14 mouse cellular contexts compared by ENCODE assay signal in genomic region chr2:132507521-132507920, GRCm38 (mm10).
DNase-seq lines count a peak whose midpoint lies in the region; ATAC-seq and TF ChIP-seq lines count a peak whose summit lies in the region.
"Had no signal": no experiment of that assay in that cellular context is flagged by ENCODE, and none has a peak within 500 bp of the region (broad histone marks: within the 10 kb centered on the region; RNA-seq: fewer than 3 reads in every experiment).

No protein-coding gene starts in this region.

- H3K4me2 ChIP-seq in embryonic facial prominence, embryonic 13.5 days = peak overlapping the region; percentile 40
- H3K4me2 ChIP-seq: hindbrain, embryonic 15.5 days; limb, embryonic 15.5 days; midbrain, embryonic 12.5 days had no signal

- no peaks in the 10 kb centered on the region for H3K9me3 ChIP-seq in embryonic facial prominence, embryonic 13.5 days
- H3K9me3 ChIP-seq: hindbrain, embryonic 15.5 days; limb, embryonic 15.5 days; midbrain, embryonic 12.5 days had no signal

- no peaks in the 10 kb centered on the region for H3K36me3 ChIP-seq in embryonic facial prominence, embryonic 13.5 days
- H3K36me3 ChIP-seq: hindbrain, embryonic 15.5 days; limb, embryonic 15.5 days; midbrain, embryonic 12.5 days had no signal

- no peak for ATAC-seq in embryonic facial prominence, embryonic 13.5 days (ENCODE audit: insufficient number of reproducible peaks, insufficient read depth, low FRiP score, low TSS enrichment, low read depth)
- ATAC-seq: forebrain, postnatal 0 days; intestine, postnatal 0 days; Patski had no signal

- 50% methylated on average over 6 of the region's 6 CpGs for WGBS in embryonic facial prominence, embryonic 13.5 days

- no peak overlapping the region for H3K9ac ChIP-seq in embryonic facial prominence, embryonic 13.5 days
- H3K9ac ChIP-seq: forebrain, postnatal 0 days; hindbrain, embryonic 15.5 days; limb, embryonic 15.5 days; midbrain, embryonic 12.5 days had no signal

- no peaks in the 10 kb centered on the region for H3K27me3 ChIP-seq in embryonic facial prominence, embryonic 13.5 days
- H3K27me3 ChIP-seq: hindbrain, embryonic 15.5 days; limb, embryonic 15.5 days; midbrain, embryonic 12.5 days had no signal

- peaks cover 9% of the 10 kb centered on the region for H3K4me1 ChIP-seq in embryonic facial prominence, embryonic 13.5 days
- H3K4me1 ChIP-seq: hindbrain, embryonic 15.5 days; midbrain, embryonic 12.5 days had no signal

- no peak for TF ChIP-seq CTCF in layer of hippocampus, adult 2 months (conservative IDR thresholded peaks at IDR 0.05)

- H3K4me3 ChIP-seq in layer of hippocampus, adult 2 months = no peak overlapping the region
- H3K4me3 ChIP-seq in embryonic facial prominence, embryonic 13.5 days = no peak overlapping the region
- H3K4me3 ChIP-seq: hindbrain, embryonic 15.5 days; limb, embryonic 15.5 days; midbrain, embryonic 12.5 days had no signal

- peak overlapping the region; percentile 66 for H3K27ac ChIP-seq in layer of hippocampus, adult 2 months
- no peak overlapping the region for H3K27ac ChIP-seq in embryonic facial prominence, embryonic 13.5 days
- H3K27ac ChIP-seq: hindbrain, embryonic 15.5 days; limb, embryonic 15.5 days; midbrain, embryonic 12.5 days had no signal

- intact Hi-C loops in heart, postnatal 25 days (cut with DNase I) = no loop called here

- DNase-seq in heart, adult 11 months = peak; percentile 16
- DNase-seq in heart, postnatal 25 days (ENCODE audit: low spot score) = no peak
- no peak for DNase-seq in layer of hippocampus, adult 2 months (ENCODE audit: low spot score in 2 of 2)
- DNase-seq in layer of hippocampus, postnatal 36 days = no peak
- peak; percentile 58 for DNase-seq in 3T3-L1 (ENCODE audit: low read depth, low spot score)
- DNase-seq in adrenal gland, adult 8-10 months = no peak
- DNase-seq: forebrain, postnatal 0 days; right cerebral cortex, postnatal 4 days had no signal

Comparison
In these comparisons a context has a peak if more than half of its experiments do, and no peak if none do; other contexts are left out.
1. DNase-seq: peak in heart, adult 11 months (single experiment) and 3T3-L1 (single experiment); none in heart, postnatal 25 days (single experiment), layer of hippocampus, adult 2 months (0 of 2), layer of hippocampus, postnatal 36 days (0 of 2) and adrenal gland, adult 8-10 months (single experiment).